Mouse (Mus musculus) thymus, adult 2 months (tissue): ENCODE measurements at regions not wholly inside any gene's neighbourhood (a gene's known extent, or its start where the extent isn't known, plus 50 kb on each side); places are given as distances from the start of the nearest gene placed in this dataset.

Experiments used
- DNase-seq: peaks from one replicate; pipeline ENCODE4 v3.0.0; 2021
- H3K27ac ChIP-seq: fragments of 200-500 bp; 2 replicates; pipeline ENCODE4 v1.5.1; 2012; ENCODE audit warnings: low read length, control low read depth; ENCODE audit not compliant: control insufficient read depth, insufficient read depth
- H3K27me3 ChIP-seq: fragments of 200-500 bp; 2 replicates; pipeline ENCODE4 v1.6.1; 2012; ENCODE audit warnings: mild to moderate bottlenecking, low read length, moderate library complexity, mixed read lengths; ENCODE audit not compliant: control insufficient read depth, insufficient read depth
- H3K36me3 ChIP-seq: fragments of 200-500 bp; 2 replicates; pipeline ENCODE4 v1.6.1; 2012; ENCODE audit warnings: mild to moderate bottlenecking, low read length, moderate library complexity; ENCODE audit not compliant: control insufficient read depth, insufficient read depth
- H3K4me1 ChIP-seq: fragments of 200-500 bp; replicated peaks from 2 replicates; pipeline ENCODE4 v1.6.1; 2012; ENCODE audit warnings: low read length; ENCODE audit not compliant: control insufficient read depth, insufficient read depth
- H3K4me3 ChIP-seq: fragments of 200-500 bp; 2 replicates; pipeline ENCODE4 v1.5.1; 2012; ENCODE audit warnings: mild to moderate bottlenecking, low read length, control low read depth, moderate library complexity; ENCODE audit not compliant: control insufficient read depth, insufficient read depth
- CTCF ChIP-seq: fragments of 200-500 bp; IDR thresholded peaks from 2 replicates; pipeline ENCODE4 v1.5.1; 2012; ENCODE audit warnings: mild to moderate bottlenecking, control low read depth, low read length, moderate library complexity, borderline replicate concordance; ENCODE audit not compliant: control insufficient read depth, poor library complexity, insufficient read depth; ENCODE audit errors: extremely low read depth
- POLR2A ChIP-seq: fragments of 200-500 bp; IDR thresholded peaks from 2 replicates; pipeline ENCODE4 v1.6.1; 2012; ENCODE audit warnings: mild to moderate bottlenecking, low read length, control low read depth, moderate library complexity; ENCODE audit not compliant: control insufficient read depth, poor library complexity, insufficient read depth; ENCODE audit errors: extremely low read depth
- WGBS: fragments of 180-500 bp; shearing (Covaris S2); methylation state at CpG from one replicate; pipeline ENCODE4 v1.1.7; 2018; 5-methylcytosine and 5-hydroxymethylcytosine counted together

DNA sequence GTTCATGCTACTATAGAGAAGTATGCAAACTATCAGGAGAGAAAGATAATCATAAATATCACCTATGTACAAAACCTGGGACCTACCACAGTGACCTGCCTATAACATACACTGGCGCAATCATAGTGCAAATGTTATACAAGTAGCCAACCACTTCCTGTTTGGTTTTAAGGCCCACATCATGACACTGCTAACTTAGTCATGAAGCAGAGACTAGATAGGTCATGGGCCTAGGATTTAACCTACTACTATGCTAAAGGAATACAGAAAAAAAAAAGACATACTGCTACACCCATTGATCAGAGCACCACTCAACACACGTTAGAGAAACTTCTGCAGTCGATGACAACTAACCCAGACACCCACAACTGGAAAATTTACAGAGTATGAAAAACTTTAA, 498.6 kb upstream of the Acvr2a start:
- H3K4me1 ChIP-seq = no peaks in the 10 kb centered on the region
- no peak overlapping the region for H3K27ac ChIP-seq
- DNase-seq = no peak
- TF ChIP-seq POLR2A (no peak), CTCF (no peak)
- no peak overlapping the region for H3K4me3 ChIP-seq
- no peaks in the 10 kb centered on the region for H3K27me3 ChIP-seq
- 81% methylated on average over 3 of the region's 3 CpGs for WGBS
- H3K36me3 ChIP-seq = no peaks in the 10 kb centered on the region

DNA sequence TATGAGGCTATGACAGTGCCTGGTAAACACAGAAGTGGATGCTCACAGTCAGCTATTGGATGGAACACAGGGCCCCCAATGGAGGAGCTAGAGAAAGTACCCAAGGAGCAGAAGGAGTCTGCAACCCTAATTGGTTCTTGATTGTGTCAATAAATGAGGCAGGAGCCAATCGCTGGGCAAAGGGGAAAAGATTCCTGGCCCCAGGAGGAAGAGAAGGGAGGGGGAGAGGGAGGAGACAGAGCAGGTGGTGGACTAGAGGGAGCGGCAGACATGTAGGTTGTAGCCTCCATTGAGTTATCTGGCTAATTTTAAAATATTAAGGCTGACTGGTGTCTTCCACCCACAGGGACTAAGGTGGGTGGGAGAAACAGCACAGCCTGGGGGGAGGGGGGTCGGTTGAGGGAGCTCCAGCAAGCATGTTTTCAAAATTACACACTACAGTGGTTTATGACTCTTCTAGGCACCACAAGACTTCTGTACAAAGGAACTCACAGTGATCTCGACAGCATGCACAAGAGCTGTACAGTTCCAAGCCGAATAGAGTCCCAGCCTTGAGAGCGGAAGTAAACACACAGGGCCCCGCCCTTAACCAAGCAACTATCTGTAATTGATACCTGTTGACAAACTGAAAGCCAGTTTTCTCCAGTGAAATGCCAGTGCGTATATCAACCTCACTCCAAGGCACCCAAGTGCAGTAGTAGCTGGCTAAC, 497.6 kb upstream of the Acvr2a start:
- no peak for DNase-seq
- WGBS = 91% methylated on average over 8 of the region's 8 CpGs
- no peaks in the 10 kb centered on the region for H3K36me3 ChIP-seq
- H3K4me3 ChIP-seq = no peak overlapping the region
- no peak overlapping the region for H3K27ac ChIP-seq
- no peaks in the 10 kb centered on the region for H3K4me1 ChIP-seq
- TF ChIP-seq POLR2A (no peak), CTCF (no peak)
- no peaks in the 10 kb centered on the region for H3K27me3 ChIP-seq

DNA sequence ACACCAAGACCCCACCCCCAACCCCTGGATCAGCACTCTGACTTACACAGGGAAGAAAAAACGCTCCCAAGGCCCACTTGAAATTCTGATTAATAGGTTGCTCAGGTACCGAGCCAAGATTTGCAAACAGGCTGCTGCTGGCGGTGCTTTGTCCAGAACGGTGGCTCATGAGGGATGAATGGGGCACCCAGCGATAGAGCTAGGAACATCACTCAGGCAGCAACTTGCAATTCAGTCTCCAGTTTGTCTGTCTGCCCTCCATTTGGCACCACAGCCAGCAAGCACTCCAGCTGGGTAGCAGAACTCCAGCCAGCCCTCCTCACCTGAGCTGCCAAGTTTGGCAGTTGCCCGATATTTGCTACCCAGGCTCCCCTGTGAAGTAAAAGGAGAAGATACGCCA, 496.1 kb upstream of the Acvr2a start:
- Histone ChIP-seq H3K4me1 (peaks cover 7% of the 10 kb centered on the region), H3K27ac (no peak overlapping the region), H3K36me3 (no peaks in the 10 kb centered on the region), H3K27me3 (no peaks in the 10 kb centered on the region), H3K4me3 (no peak overlapping the region)
- TF ChIP-seq CTCF = no peak
- TF ChIP-seq POLR2A = no peak
- DNase-seq = no peak
- whole genome bisulfite sequencing = 94% methylated on average over 7 of the region's 7 CpGs

DNA sequence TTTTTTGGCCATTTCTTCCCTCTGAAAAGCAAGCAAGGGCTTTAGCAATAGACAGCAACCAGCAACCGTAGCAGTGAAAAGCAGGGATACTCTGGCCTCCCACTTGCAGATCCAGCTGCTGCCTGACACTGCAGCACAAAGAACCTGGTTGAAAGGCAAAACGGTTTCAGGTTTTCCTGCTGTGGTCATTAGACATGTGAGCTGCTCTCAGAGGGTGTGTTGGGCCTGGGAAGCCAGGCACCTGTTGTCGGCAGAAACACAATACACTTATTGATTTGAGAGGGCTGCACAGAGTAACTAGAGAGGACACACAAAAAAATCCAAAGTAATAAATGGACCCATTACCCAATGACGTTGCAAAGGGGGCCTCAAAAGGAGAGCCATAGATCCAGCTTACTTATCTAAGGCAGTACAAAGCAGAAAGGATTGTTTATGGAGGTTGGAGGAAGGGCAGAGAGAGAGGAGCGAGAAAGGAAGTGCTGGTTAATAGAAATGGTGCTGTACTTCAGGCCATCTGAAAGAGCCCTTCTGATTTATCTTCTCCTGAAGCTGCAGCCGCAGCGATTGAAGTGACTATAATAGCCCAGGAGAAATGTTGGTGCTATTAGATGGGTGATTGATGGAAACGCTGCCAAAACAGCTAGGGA, 495.4 kb upstream of the Acvr2a start:
- 57% methylated on average over 8 of the region's 8 CpGs for WGBS
- Histone ChIP-seq H3K27ac (no peak overlapping the region), H3K36me3 (no peaks in the 10 kb centered on the region), H3K4me3 (no peak overlapping the region), H3K4me1 (peaks cover 7% of the 10 kb centered on the region), H3K27me3 (no peaks in the 10 kb centered on the region)
- DNase-seq = no peak
- TF ChIP-seq CTCF (no peak), POLR2A (no peak)

DNA sequence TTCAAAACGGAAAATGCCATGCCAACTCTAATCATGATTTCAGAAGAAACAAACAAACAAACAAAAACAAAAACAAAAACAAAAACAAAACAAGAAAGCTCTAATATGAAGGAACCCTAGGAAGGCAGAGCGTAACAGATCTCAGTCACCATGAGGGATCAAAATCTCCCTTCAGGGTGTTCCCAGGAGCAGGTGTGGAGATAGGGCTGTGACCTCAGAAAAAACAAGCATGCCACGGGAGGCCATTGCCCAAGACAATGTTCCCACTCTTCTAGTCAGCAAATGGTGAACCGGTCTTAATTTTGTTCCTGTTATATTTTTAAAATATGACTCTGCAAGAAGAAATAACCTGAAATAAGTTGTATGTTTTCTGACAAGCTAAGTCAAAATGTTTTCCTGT, 492.4 kb upstream of the Acvr2a start:
- DNase-seq = no peak
- no peaks in the 10 kb centered on the region for H3K36me3 ChIP-seq
- H3K27me3 ChIP-seq = no peaks in the 10 kb centered on the region
- H3K4me3 ChIP-seq = no peak overlapping the region
- 89% methylated on average over 4 of the region's 4 CpGs for WGBS
- H3K27ac ChIP-seq = no peak overlapping the region
- TF ChIP-seq CTCF = no peak
- no peak for TF ChIP-seq POLR2A
- peaks cover 7% of the 10 kb centered on the region for H3K4me1 ChIP-seq

DNA sequence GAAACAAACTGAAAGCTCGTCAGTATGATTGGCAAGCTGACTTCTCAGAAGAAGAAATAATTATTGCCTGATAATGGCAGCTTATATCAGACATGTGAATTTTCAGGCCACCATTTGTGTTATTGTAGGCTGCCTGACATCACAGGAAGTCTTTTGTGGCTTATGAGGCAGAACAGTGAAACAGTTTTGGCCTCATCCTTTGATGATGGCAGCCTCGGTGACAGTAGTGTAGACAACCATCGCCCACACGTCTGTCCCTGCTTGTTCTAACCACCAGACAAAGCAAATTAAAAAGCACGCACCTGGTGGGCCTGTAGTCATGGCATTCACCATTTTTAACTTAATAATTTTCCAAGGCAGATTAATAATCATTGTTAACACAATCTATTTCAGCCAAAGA, 491.6 kb upstream of the Acvr2a start:
- WGBS = 7% methylated on average over 5 of the region's 5 CpGs

DNA sequence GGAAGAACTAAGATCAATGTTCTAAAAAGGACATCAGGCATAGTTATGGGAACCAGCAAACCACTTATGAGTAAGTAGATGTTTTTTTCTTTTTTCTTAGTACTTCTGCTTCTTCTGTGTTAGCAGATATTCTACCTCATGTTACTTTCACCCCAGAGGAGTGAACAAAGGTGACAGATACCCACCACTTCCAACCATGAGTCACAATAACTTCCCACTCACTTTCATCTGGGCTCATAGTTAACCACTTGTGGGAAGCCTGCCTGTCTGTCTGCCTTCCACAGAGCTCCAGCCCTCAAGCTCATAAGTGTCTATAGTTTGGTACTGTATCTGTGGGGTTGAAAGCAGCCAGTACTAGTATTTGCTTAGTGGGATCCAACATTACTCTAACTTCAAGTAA, 485.7 kb upstream of the Acvr2a start:
- Histone ChIP-seq H3K27me3 (no peaks in the 10 kb centered on the region), H3K36me3 (no peaks in the 10 kb centered on the region)
- TF ChIP-seq POLR2A (no peak), CTCF (no peak)

More for the DNA sequence above, 491.6 kb upstream of the Acvr2a start:
- no peak for DNase-seq
- no peaks in the 10 kb centered on the region for H3K27me3 ChIP-seq
- TF ChIP-seq POLR2A = no peak
- TF ChIP-seq CTCF = no peak
- H3K4me3 ChIP-seq = no peak overlapping the region
- H3K27ac ChIP-seq = no peak overlapping the region; the same call in 1 of the 2 replicates
- no peaks in the 10 kb centered on the region for H3K36me3 ChIP-seq
- peaks cover 7% of the 10 kb centered on the region for H3K4me1 ChIP-seq

More for the DNA sequence above, 485.7 kb upstream of the Acvr2a start:
- Histone ChIP-seq H3K4me3 (no peak overlapping the region), H3K4me1 (0 out of 2 replicates have a peak, but pooled peaks cover 2% of the 10 kb centered on the region), H3K27ac (no peak overlapping the region)
- DNase-seq = no peak
